In the genomic region with DNA sequence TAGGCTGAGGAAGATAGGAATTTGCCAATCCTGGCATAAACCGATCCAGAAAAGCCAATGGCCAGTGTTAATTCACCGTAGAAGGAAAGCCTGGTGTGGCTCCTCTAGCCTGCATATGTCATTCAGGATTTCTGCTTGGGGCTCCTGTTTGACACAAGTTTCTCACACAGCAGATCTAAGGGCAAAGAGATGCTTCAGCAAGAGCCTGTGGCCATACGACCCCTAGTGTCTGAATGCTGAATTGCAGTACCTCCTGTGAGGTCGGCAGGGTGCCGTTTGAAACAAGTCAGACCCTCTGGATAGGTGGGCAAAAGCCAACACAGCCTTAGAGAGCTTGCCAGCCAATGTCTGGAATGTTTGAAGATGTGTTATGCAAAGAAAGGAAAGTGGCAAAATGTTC, we compare ENCODE assay signal across 8 mouse cellular contexts. TPM values are rescaled to one million over a fixed set of nuclear protein-coding genes. Genes with fewer than 3 reads are reported as not detected.
DNase-seq lines count a peak whose midpoint lies in the region; ATAC-seq lines count a peak whose summit lies in the region.

No protein-coding gene starts in this region.

- no peaks in the 10 kb centered on the region for H3K4me1 ChIP-seq in heart, embryonic 11.5 days (ENCODE audit: control insufficient read depth, insufficient read depth, low read length)

- no peak overlapping the region for H3K27ac ChIP-seq in heart, embryonic 11.5 days (ENCODE audit: low read depth, low read length)

- H3K36me3 ChIP-seq in heart, embryonic 11.5 days (ENCODE audit: control insufficient read depth, insufficient read depth, low read length) = no peaks in the 10 kb centered on the region

- no peak overlapping the region for H3K9ac ChIP-seq in heart, embryonic 11.5 days (ENCODE audit: low read depth, low read length)

- peak; percentile 92 for DNase-seq in heart, adult 11 months
- peak; percentile 83 for DNase-seq in adrenal gland, postnatal 10 days
- DNase-seq in embryo, embryonic 11.5 days (ENCODE audit: low read depth, low spot score) = peak; percentile 55
- peak; percentile 1 for DNase-seq in gonadal fat pad, adult 2 months (ENCODE audit: low read depth)
- peak; percentile 19 to 71 for DNase-seq in layer of hippocampus, adult 8-10 months (ENCODE audit: low spot score in 2 of 2)
- peak; percentile 64 for DNase-seq in lung, postnatal 25 days (ENCODE audit: low spot score)
- peak; percentile 48 for DNase-seq in right cerebral cortex, postnatal 25 days

- H3K9me3 ChIP-seq in heart, embryonic 11.5 days (replicated peaks; ENCODE audit: control insufficient read depth, low read length) = no peaks in the 10 kb centered on the region

- 24% methylated on average over 5 of the region's 5 CpGs for WGBS in heart, embryonic 11.5 days (ENCODE audit: insufficient replicate concordance)

- H3K4me2 ChIP-seq in heart, embryonic 11.5 days = no peak overlapping the region

- H3K4me3 ChIP-seq in heart, embryonic 11.5 days (ENCODE audit: low read depth, low read length) = no peak overlapping the region

- no peaks in the 10 kb centered on the region for H3K27me3 ChIP-seq in heart, embryonic 11.5 days (ENCODE audit: control insufficient read depth, insufficient read depth, low read length)

- ATAC-seq in heart, embryonic 11.5 days (replicated peaks; ENCODE audit: insufficient number of reproducible peaks, low FRiP score, low TSS enrichment) = no peak

RNA-seq across cellular contexts. Expression of a gene that starts 43.7 kb away (rescaled TPM):
- polyA plus RNA-seq in heart, embryonic 11.5 days (2014; fragmentation: Nextera tagmentation; extraction: Ambion mirVana) = 1,388 and 1,414 TPM in 2 replicates
- total RNA-seq in adrenal gland, postnatal 10 days (2021) = 100 to 1,000 TPM; 436 to 522 TPM
- polyA plus RNA-seq in gonadal fat pad, adult 2 months (2012; rRNA removed) = 162 and 168 TPM in 2 replicates
- total RNA-seq in layer of hippocampus, adult 8-10 months (2022) = 100 to 1,000 TPM; 307 to 388 (median 342) TPM

RNA-seq across cellular contexts. Expression of a gene that starts 44.4 kb away (rescaled TPM):
- 35.3 and 41.6 TPM in 2 replicates for polyA plus RNA-seq in heart, embryonic 11.5 days (2014; fragmentation: Nextera tagmentation; extraction: Ambion mirVana)
- total RNA-seq in adrenal gland, postnatal 10 days (2021) = 10 to 100 TPM; 61.0 to 65.8 TPM
- 6.9 and 7.8 TPM in 2 replicates for polyA plus RNA-seq in gonadal fat pad, adult 2 months (2012; rRNA removed)
- total RNA-seq in layer of hippocampus, adult 8-10 months (2022) = 10 to 100 TPM; 23.3 to 30.2 (median 29.0) TPM

Comparison
In these comparisons a context has a peak if more than half of its experiments do, and no peak if none do; other contexts are left out.
1. DNase-seq: peak in every context shown above with its lines; median percentile 92 in heart, adult 11 months; 83 in adrenal gland, postnatal 10 days; 64 in lung, postnatal 25 days; 55 in embryo, embryonic 11.5 days; 48 in right cerebral cortex, postnatal 25 days; 45 in layer of hippocampus, adult 8-10 months; 1 in gonadal fat pad, adult 2 months.